Mouse (Mus musculus) olfactory bulb, adult 2 months (tissue): Measurements from ENCODE around the gene Itsn2.

Source experiments
- CTCF ChIP-seq: fragments of 200-500 bp; IDR thresholded peaks from 2 replicates; pipeline ENCODE4 v1.5.1; 2012; ENCODE audit warnings: low read depth, mild to moderate bottlenecking, low read length, moderate library complexity; ENCODE audit not compliant: insufficient read depth
- POLR2A ChIP-seq: fragments of 200-500 bp; IDR thresholded peaks from 2 replicates; pipeline ENCODE4 v1.6.1; 2012; ENCODE audit warnings: mild to moderate bottlenecking, low read depth, low read length, moderate library complexity; ENCODE audit not compliant: insufficient read depth

- TF ChIP-seq CTCF = no peak
- no peak for TF ChIP-seq POLR2A
These were observed 1.5 kb downstream of the Itsn2 start for GRCm38 (mm10) chr12:4593930-4594391.
